Mouse (Mus musculus) CH12.LX (cell line): ENCODE data around the gene Ltbp2. TPM values are rescaled to one million over a fixed set of nuclear protein-coding genes. Genes with fewer than 3 reads are reported as not detected.

Experiments
- DNase-seq: peaks from one replicate; pipeline ENCODE4 v3.0.0-alpha.2; 2013; ENCODE audit errors: extremely low read depth
- H3K27ac ChIP-seq: 2 replicates; pipeline ENCODE4 v1.5.1; 2012; ENCODE audit warnings: low read depth, mild to moderate bottlenecking, control low read depth, moderate library complexity; ENCODE audit not compliant: insufficient read depth
- H3K27me3 ChIP-seq: replicated peaks from 2 replicates; pipeline ENCODE3; 2012; ENCODE audit warnings: inconsistent platforms
- H3K36me3 ChIP-seq, 2 experiments: replicated peaks in 1 of 2; 2 replicates each; pipeline versions ENCODE3 to v1.6.1; 2012; ENCODE audit warnings: inconsistent platforms in 1 of 2, low read length in 1 of 2, mild to moderate bottlenecking in 1 of 2, mixed read lengths in 1 of 2, moderate library complexity in 1 of 2; ENCODE audit not compliant: control insufficient read depth in 1 of 2, insufficient read depth in 1 of 2
- H3K4me1 ChIP-seq, 2 experiments: 2 replicates each; pipeline ENCODE4 v1.6.1; 2012; ENCODE audit warnings: inconsistent platforms in 1 of 2, moderate library complexity in 1 of 2; ENCODE audit not compliant: insufficient read depth in 2 of 2, control insufficient read depth in 1 of 2
- H3K4me2 ChIP-seq: 2 replicates; pipeline ENCODE4 v1.6.1; 2012; ENCODE audit warnings: low read depth, mild to moderate bottlenecking, control low read depth; ENCODE audit not compliant: poor library complexity, insufficient read depth, severe bottlenecking
- H3K4me3 ChIP-seq, 3 experiments: fragments of 150-350 bp in 1 of 3; sonication (generic) in 1 of 3; replicated peaks in 1 of 3; 2 replicates each; pipeline versions ENCODE3 to v1.5.1; 2011 to 2012; ENCODE audit warnings: low read depth in 2 of 3, low read length in 2 of 3, mild to moderate bottlenecking in 2 of 3, moderate library complexity in 2 of 3, control low read depth in 1 of 3, improper control_type of control experiment in 1 of 3, inconsistent platforms in 1 of 3, mixed read lengths in 1 of 3; ENCODE audit not compliant: poor library complexity in 1 of 3
- H3K79me2 ChIP-seq: replicated peaks from 2 replicates; pipeline ENCODE4 v1.6.1; 2012; ENCODE audit warnings: mild to moderate bottlenecking, moderate library complexity; ENCODE audit not compliant: control insufficient read depth, poor library complexity, insufficient read depth, severe bottlenecking; ENCODE audit errors: extremely low read depth
- H3K9ac ChIP-seq: 2 replicates; pipeline ENCODE4 v1.6.1; 2012; ENCODE audit warnings: low read depth, mild to moderate bottlenecking, control low read depth, moderate library complexity; ENCODE audit not compliant: insufficient read depth
- H3K9me3 ChIP-seq: replicated peaks from 2 replicates; pipeline ENCODE3; 2012; ENCODE audit warnings: low read length, inconsistent platforms, mixed read lengths
- BHLHE40 ChIP-seq: IDR thresholded peaks from 2 replicates; pipeline ENCODE4 v1.6.1; 2011; ENCODE audit warnings: mild to moderate bottlenecking, low read depth, low read length, improper control_type of control experiment
- CHD2 ChIP-seq: IDR thresholded peaks from 2 replicates; pipeline ENCODE4 v1.6.1; 2011; ENCODE audit warnings: low read length, improper control_type of control experiment
- CTCF ChIP-seq, 2 experiments: IDR thresholded peaks in 1 of 2; conservative IDR thresholded peaks in 1 of 2; 2 replicates each; pipeline ENCODE4 v1.5.1; 2011 to 2012; ENCODE audit warnings: low read depth in 2 of 2, low read length in 2 of 2, improper control_type of control experiment in 1 of 2, inconsistent platforms in 1 of 2, mild to moderate bottlenecking in 1 of 2, moderate library complexity in 1 of 2
- E2F4 ChIP-seq: IDR thresholded peaks from 2 replicates; pipeline ENCODE4 v1.6.1; 2011; ENCODE audit warnings: low read depth, low read length, improper control_type of control experiment; ENCODE audit not compliant: insufficient replicate concordance
- ELF1 ChIP-seq: IDR thresholded peaks from 2 replicates; pipeline ENCODE4 v1.6.1; 2014; ENCODE audit warnings: low read depth, mild to moderate bottlenecking, inconsistent platforms, low read length, improper control_type of control experiment
- ETS1 ChIP-seq: conservative IDR thresholded peaks from 2 replicates; pipeline ENCODE4 v1.6.1; 2012; ENCODE audit warnings: low read depth, mild to moderate bottlenecking, inconsistent platforms, low read length, improper control_type of control experiment, moderate library complexity
- GABPA ChIP-seq: IDR thresholded peaks from 2 replicates; pipeline ENCODE4 v1.6.1; 2012; ENCODE audit warnings: low read depth, low read length, improper control_type of control experiment, inconsistent platforms; ENCODE audit not compliant: insufficient replicate concordance
- IRF4 ChIP-seq: IDR thresholded peaks from 2 replicates; pipeline ENCODE4 v1.6.1; 2014; ENCODE audit warnings: low read depth, mild to moderate bottlenecking, inconsistent platforms, low read length, improper control_type of control experiment
- JUN ChIP-seq: IDR thresholded peaks from 2 replicates; pipeline ENCODE4 v1.6.1; 2011; ENCODE audit warnings: low read depth, mild to moderate bottlenecking, low read length, improper control_type of control experiment, moderate library complexity; ENCODE audit not compliant: insufficient read depth
- JUND ChIP-seq: conservative IDR thresholded peaks from 2 replicates; pipeline ENCODE4 v1.6.1; 2011; ENCODE audit warnings: low read depth, low read length, improper control_type of control experiment
- MAFK ChIP-seq: IDR thresholded peaks from 2 replicates; pipeline ENCODE4 v1.6.1; 2011; ENCODE audit warnings: low read length, improper control_type of control experiment; ENCODE audit not compliant: insufficient replicate concordance
- MAX ChIP-seq: IDR thresholded peaks from 2 replicates; pipeline ENCODE4 v1.6.1; 2011; ENCODE audit warnings: low read length, improper control_type of control experiment
- MAZ ChIP-seq: IDR thresholded peaks from 2 replicates; pipeline ENCODE4 v1.6.1; 2012; ENCODE audit warnings: low read depth, mild to moderate bottlenecking, inconsistent platforms, low read length, improper control_type of control experiment, moderate library complexity
- MEF2A ChIP-seq: IDR thresholded peaks from 2 replicates; pipeline ENCODE4 v1.6.1; 2014; ENCODE audit warnings: low read depth, mild to moderate bottlenecking, inconsistent platforms, low read length, improper control_type of control experiment, borderline replicate concordance
- MXI1 ChIP-seq: IDR thresholded peaks from 2 replicates; pipeline ENCODE4 v1.6.1; 2011; ENCODE audit warnings: mild to moderate bottlenecking, low read depth, low read length, improper control_type of control experiment
- MYC ChIP-seq: IDR thresholded peaks from 2 replicates; pipeline ENCODE4 v1.6.1; 2011; ENCODE audit warnings: low read depth, mild to moderate bottlenecking, improper control_type of control experiment, low read length
- NRF1 ChIP-seq: IDR thresholded peaks from 2 replicates; pipeline ENCODE4 v1.6.1; 2014; ENCODE audit warnings: low read depth, mild to moderate bottlenecking, inconsistent platforms, low read length, improper control_type of control experiment, moderate library complexity
- PAX5 ChIP-seq: IDR thresholded peaks from 2 replicates; pipeline ENCODE4 v1.6.1; 2012; ENCODE audit warnings: low read length, inconsistent platforms, mixed read lengths
- POLR2A ChIP-seq: IDR thresholded peaks from 2 replicates; pipeline ENCODE4 v1.6.1; 2011; ENCODE audit warnings: low read depth, mild to moderate bottlenecking, improper control_type of control experiment, low read length
- RAD21 ChIP-seq: IDR thresholded peaks from 2 replicates; pipeline ENCODE4 v1.6.1; 2011; ENCODE audit warnings: low read depth, mild to moderate bottlenecking, low read length, improper control_type of control experiment, moderate library complexity
- RCOR1 ChIP-seq: conservative IDR thresholded peaks from 2 replicates; pipeline ENCODE4 v1.6.1; 2012; ENCODE audit warnings: low read depth, mild to moderate bottlenecking, inconsistent platforms, low read length, improper control_type of control experiment
- SIN3A ChIP-seq: IDR thresholded peaks from 2 replicates; pipeline ENCODE4 v1.6.1; 2012; ENCODE audit warnings: low read length, improper control_type of control experiment, inconsistent platforms
- SMC3 ChIP-seq: IDR thresholded peaks from 2 replicates; pipeline ENCODE4 v1.6.1; 2011; ENCODE audit warnings: low read depth, low read length, improper control_type of control experiment
- TBP ChIP-seq: conservative IDR thresholded peaks from 2 replicates; pipeline ENCODE4 v1.6.1; 2011; ENCODE audit warnings: low read depth, low read length, improper control_type of control experiment
- TCF12 ChIP-seq: IDR thresholded peaks from 2 replicates; pipeline ENCODE4 v1.6.1; 2014; ENCODE audit warnings: low read depth, mild to moderate bottlenecking, inconsistent platforms, low read length, improper control_type of control experiment
- USF2 ChIP-seq: conservative IDR thresholded peaks from 2 replicates; pipeline ENCODE4 v1.6.1; 2011; ENCODE audit warnings: low read depth, low read length, improper control_type of control experiment
- ZC3H11A ChIP-seq: IDR thresholded peaks from 2 replicates; pipeline ENCODE4 v1.6.1; 2012; ENCODE audit warnings: low read depth, mild to moderate bottlenecking, inconsistent platforms, low read length, improper control_type of control experiment
- ZKSCAN1 ChIP-seq: IDR thresholded peaks from 2 replicates; pipeline ENCODE4 v1.6.1; 2012; ENCODE audit warnings: low read depth, inconsistent platforms, low read length, improper control_type of control experiment, borderline replicate concordance
- ZNF384 ChIP-seq: IDR thresholded peaks from 2 replicates; pipeline ENCODE4 v1.6.1; 2012; ENCODE audit warnings: low read depth, low read length, improper control_type of control experiment, inconsistent platforms
- dilution Hi-C: fragments of 300-500 bp; cut with MboI; formaldehyde crosslinking; loops from 2 replicates; pipeline ENCODE4 v1.14.3; 2020; ENCODE audit warnings: low sequenced_read_pairs; ENCODE audit not compliant: extremely low pct_unique_long_range_greater_than_20kb, extremely low pct_ligation_motif_present
- in situ Hi-C: fragments of 300-500 bp; cut with MboI; formaldehyde crosslinking; loops from 3 replicates; pipeline ENCODE4 v1.14.3; 2019; ENCODE audit warnings: low sequenced_read_pairs, low pct_ligation_motif_present, low pct_unique_long_range_greater_than_20kb, mixed read lengths
- polyA plus RNA-seq: library from polyadenylated mRNA; unstranded; fragments of >175 nt; gene quantifications from 2 replicates; pipeline ENCODE4 v1.2.1, GENCODE M21; 2012; ENCODE audit warnings: low read depth; ENCODE audit not compliant: insufficient read length
- total RNA-seq, 2 experiments: library from RNA; depleted of rRNA; stranded (reverse); fragments of 300-350 nt in 1 of 2; fragments of >200 nt in 1 of 2; gene quantifications; 2 replicates each; pipeline ENCODE4 v1.2.3; 2012 to 2014

Gene Ltbp2
- total and polyA plus RNA-seq, 3 experiments, result 0.25 to 0.97 TPM; not detected in 1

GRCm38 (mm10) chr12:84786091-84786490 lies 90.2 kb downstream of the Ltbp2 start:
- no peak for TF ChIP-seq ZKSCAN1
- no peak for TF ChIP-seq PAX5
- TF ChIP-seq ELF1, result no peak
- no peak for TF ChIP-seq IRF4
- TF ChIP-seq MEF2A, result no peak
- no peak for TF ChIP-seq BHLHE40
- TF ChIP-seq NRF1, result no peak
- no peak for TF ChIP-seq USF2
- TF ChIP-seq MYC, result no peak
- TF ChIP-seq CHD2, result no peak
- TF ChIP-seq MAFK, result no peak
- H3K4me3 ChIP-seq, result no peak overlapping the region
- no peaks in the 10 kb centered on the region for H3K36me3 ChIP-seq
- no peaks in the 10 kb centered on the region for H3K9me3 ChIP-seq
- dilution Hi-C loops, result no loop called here
- H3K27ac ChIP-seq, result no peak overlapping the region
- no peak overlapping the region for H3K9ac ChIP-seq
- peaks cover 5 to 12% of the 10 kb centered on the region in 2 experiments for H3K4me1 ChIP-seq
- no peaks in the 10 kb centered on the region for H3K79me2 ChIP-seq
- in situ Hi-C loops, result no loop called here
- H3K4me2 ChIP-seq, result no peak overlapping the region
- H3K27me3 ChIP-seq, result peaks cover 2% of the 10 kb centered on the region
- no peak for DNase-seq

- Histone ChIP-seq H3K79me2 (no peaks in the 10 kb centered on the region), H3K27ac (no peak overlapping the region), H3K9me3 (no peaks in the 10 kb centered on the region), H3K4me3 (no peak overlapping the region), H3K27me3 (no peaks in the 10 kb centered on the region), H3K36me3 (no peaks in the 10 kb centered on the region), H3K9ac (no peak overlapping the region), H3K4me2 (peak overlapping the region; percentile 23; the same call in 1 of the 2 replicates), H3K4me1 (peaks cover 5 to 18% of the 10 kb centered on the region in 2 experiments)
- in situ Hi-C loops (no loop called here), dilution Hi-C loops (no loop called here)
- DNase-seq, result peak; percentile 90
- TF ChIP-seq MAZ (peak; percentile 50; the same call in 1 of the 2 replicates), E2F4 (no peak), CTCF (conservative IDR thresholded peaks at IDR 0.05 in 1 of 2, IDR thresholded peaks at IDR 0.05 in 1 of 2; ENCODE audit: low read depth in 2 of 2, low read length in 2 of 2) (peak; percentile 81 to 96), MXI1 (peak; percentile 77), TCF12 (peak; percentile 41; the same call in 1 of the 2 replicates), MEF2A (peak; percentile 28; the same call in 1 of the 2 replicates), MAX (peak; percentile 62; the same call in 1 of the 2 replicates), SIN3A (peak; percentile 53; the same call in 1 of the 2 replicates), SMC3 (peak; percentile 86), JUN (no peak), USF2 (no peak), ELF1 (no peak), ZKSCAN1 (no peak), TBP (no peak), RAD21 (peak; percentile 85), MAFK (no peak), MYC (0 out of 2 replicates have a peak, but pooled peaks have one; percentile 67), ZC3H11A (peak; percentile 19; the same call in 1 of the 2 replicates), BHLHE40 (no peak), ETS1 (no peak), NRF1 (no peak), ZNF384 (no peak), POLR2A (no peak), JUND (no peak), GABPA (no peak), RCOR1 (no peak), PAX5 (no peak), IRF4 (peak; percentile 65)
These were observed 91.5 kb downstream of the Ltbp2 start for GRCm38 (mm10) chr12:84784604-84785381.
